Mouse (Mus musculus): ENCODE data around the gene Rora.

Gene Rora

GRCm38 (mm10) chr9:68933159-68933558, 279.6 kb downstream of the Rora start:
- in situ Hi-C loops (cut with MboI; ENCODE audit: unreplicated experiment in 2 of 2), result no loop called here

GRCm38 (mm10) chr9:68934238-68934637, 280.7 kb downstream of the Rora start:
- in situ Hi-C loops (cut with MboI; ENCODE audit: unreplicated experiment in 2 of 2), result no loop called here

GRCm38 (mm10) chr9:68935611-68936010, 282.0 kb downstream of the Rora start:
- in situ Hi-C loops (cut with MboI; ENCODE audit: unreplicated experiment in 2 of 2), result no loop called here

GRCm38 (mm10) chr9:68941037-68941436, 287.5 kb downstream of the Rora start:
- in situ Hi-C loops (cut with MboI; ENCODE audit: unreplicated experiment in 2 of 2), result no loop called here

GRCm38 (mm10) chr9:68942595-68943011, 289.0 kb downstream of the Rora start:
- in situ Hi-C loops (cut with MboI; ENCODE audit: unreplicated experiment in 2 of 2), result no loop called here

- in situ Hi-C loops (cut with MboI; ENCODE audit: unreplicated experiment in 2 of 2), result no loop called here
Observed at GRCm38 (mm10) chr9:68944026-68944425, 290.4 kb downstream of the Rora start.

GRCm38 (mm10) chr9:68947707-68948106, 294.1 kb downstream of the Rora start:
- in situ Hi-C loops (cut with MboI; ENCODE audit: unreplicated experiment in 2 of 2), result no loop called here

- in situ Hi-C loops (cut with MboI; ENCODE audit: unreplicated experiment in 2 of 2), result no loop called here
Observed at GRCm38 (mm10) chr9:68948141-68948540, 294.6 kb downstream of the Rora start.

- in situ Hi-C loops (cut with MboI; ENCODE audit: unreplicated experiment in 2 of 2), result no loop called here
Observed at GRCm38 (mm10) chr9:68956210-68956874, 302.8 kb downstream of the Rora start.

- in situ Hi-C loops (cut with MboI; ENCODE audit: unreplicated experiment in 2 of 2), result no loop called here
Observed at GRCm38 (mm10) chr9:68956938-68957573, 303.5 kb downstream of the Rora start.

GRCm38 (mm10) chr9:68957793-68958192, 304.2 kb downstream of the Rora start:
- in situ Hi-C loops (cut with MboI; ENCODE audit: unreplicated experiment in 2 of 2), result no loop called here

GRCm38 (mm10) chr9:68958919-68959318, 305.3 kb downstream of the Rora start:
- in situ Hi-C loops (cut with MboI; ENCODE audit: unreplicated experiment in 2 of 2), result no loop called here

- in situ Hi-C loops (cut with MboI; ENCODE audit: unreplicated experiment in 2 of 2), result no loop called here
Observed at GRCm38 (mm10) chr9:68963898-68964297, 310.3 kb downstream of the Rora start.

GRCm38 (mm10) chr9:68966540-68966939, 313.0 kb downstream of the Rora start:
- in situ Hi-C loops (cut with MboI; ENCODE audit: unreplicated experiment in 2 of 2), result no loop called here

- in situ Hi-C loops (cut with MboI; ENCODE audit: unreplicated experiment in 2 of 2), result no loop called here
Observed at GRCm38 (mm10) chr9:68970074-68970473, 316.5 kb downstream of the Rora start.

GRCm38 (mm10) chr9:68972277-68972676, 318.7 kb downstream of the Rora start:
- in situ Hi-C loops (cut with MboI; ENCODE audit: unreplicated experiment in 2 of 2), result no loop called here

- in situ Hi-C loops (cut with MboI; ENCODE audit: unreplicated experiment in 2 of 2), result no loop called here
Observed at GRCm38 (mm10) chr9:68974517-68974916, 320.9 kb downstream of the Rora start.

- in situ Hi-C loops (cut with MboI; ENCODE audit: unreplicated experiment in 2 of 2), result no loop called here
Observed at GRCm38 (mm10) chr9:68976136-68976535, 322.6 kb downstream of the Rora start.

- in situ Hi-C loops (cut with MboI; ENCODE audit: unreplicated experiment in 2 of 2), result no loop called here
Observed at GRCm38 (mm10) chr9:68976851-68977250, 323.3 kb downstream of the Rora start.

- in situ Hi-C loops (cut with MboI; ENCODE audit: unreplicated experiment in 2 of 2), result no loop called here
Observed at GRCm38 (mm10) chr9:68978656-68979055, 325.1 kb downstream of the Rora start.

- in situ Hi-C loops (cut with MboI; ENCODE audit: unreplicated experiment in 2 of 2), result no loop called here
Observed at GRCm38 (mm10) chr9:68980041-68980440, 326.5 kb downstream of the Rora start.

GRCm38 (mm10) chr9:68985046-68985445, 331.5 kb downstream of the Rora start:
- in situ Hi-C loops (cut with MboI; ENCODE audit: unreplicated experiment in 2 of 2), result no loop called here

Data from v-Abl transformed pro-B cells (cell line).